Mouse (Mus musculus) CH12.LX (cell line): ENCODE measurements around the gene Gusb. TPM values are rescaled to one million over a fixed set of nuclear protein-coding genes. Genes with fewer than 3 reads are reported as not detected.
"Not testable (repeated sequence)": the region's sequence is repeated elsewhere in the genome, so short reads cannot be mapped to it uniquely, and the experiment has no call there.

Source experiments
- DNase-seq: peaks from one replicate; pipeline ENCODE4 v3.0.0-alpha.2; 2013; ENCODE audit errors: extremely low read depth
- H3K27ac ChIP-seq: 2 replicates; pipeline ENCODE4 v1.5.1; 2012; ENCODE audit warnings: low read depth, mild to moderate bottlenecking, control low read depth, moderate library complexity; ENCODE audit not compliant: insufficient read depth
- H3K27me3 ChIP-seq: replicated peaks from 2 replicates; pipeline ENCODE3; 2012; ENCODE audit warnings: inconsistent platforms
- H3K36me3 ChIP-seq, 2 experiments: replicated peaks in 1 of 2; 2 replicates each; pipeline versions ENCODE3 to v1.6.1; 2012; ENCODE audit warnings: inconsistent platforms in 1 of 2, low read length in 1 of 2, mild to moderate bottlenecking in 1 of 2, mixed read lengths in 1 of 2, moderate library complexity in 1 of 2; ENCODE audit not compliant: control insufficient read depth in 1 of 2, insufficient read depth in 1 of 2
- H3K4me1 ChIP-seq, 2 experiments: 2 replicates each; pipeline ENCODE4 v1.6.1; 2012; ENCODE audit warnings: inconsistent platforms in 1 of 2, moderate library complexity in 1 of 2; ENCODE audit not compliant: insufficient read depth in 2 of 2, control insufficient read depth in 1 of 2
- H3K4me2 ChIP-seq: 2 replicates; pipeline ENCODE4 v1.6.1; 2012; ENCODE audit warnings: low read depth, mild to moderate bottlenecking, control low read depth; ENCODE audit not compliant: poor library complexity, insufficient read depth, severe bottlenecking
- H3K4me3 ChIP-seq, 3 experiments: fragments of 150-350 bp in 1 of 3; sonication (generic) in 1 of 3; replicated peaks in 1 of 3; 2 replicates each; pipeline versions ENCODE3 to v1.5.1; 2011 to 2012; ENCODE audit warnings: low read depth in 2 of 3, low read length in 2 of 3, mild to moderate bottlenecking in 2 of 3, moderate library complexity in 2 of 3, control low read depth in 1 of 3, improper control_type of control experiment in 1 of 3, inconsistent platforms in 1 of 3, mixed read lengths in 1 of 3; ENCODE audit not compliant: poor library complexity in 1 of 3
- H3K79me2 ChIP-seq: replicated peaks from 2 replicates; pipeline ENCODE4 v1.6.1; 2012; ENCODE audit warnings: mild to moderate bottlenecking, moderate library complexity; ENCODE audit not compliant: control insufficient read depth, poor library complexity, insufficient read depth, severe bottlenecking; ENCODE audit errors: extremely low read depth
- H3K9ac ChIP-seq: 2 replicates; pipeline ENCODE4 v1.6.1; 2012; ENCODE audit warnings: low read depth, mild to moderate bottlenecking, control low read depth, moderate library complexity; ENCODE audit not compliant: insufficient read depth
- H3K9me3 ChIP-seq: replicated peaks from 2 replicates; pipeline ENCODE3; 2012; ENCODE audit warnings: low read length, inconsistent platforms, mixed read lengths
- BHLHE40 ChIP-seq: IDR thresholded peaks from 2 replicates; pipeline ENCODE4 v1.6.1; 2011; ENCODE audit warnings: mild to moderate bottlenecking, low read depth, low read length, improper control_type of control experiment
- CHD1 ChIP-seq: IDR thresholded peaks from 2 replicates; pipeline ENCODE4 v1.6.1; 2012; ENCODE audit warnings: low read depth, low read length, improper control_type of control experiment, inconsistent platforms
- CHD2 ChIP-seq: IDR thresholded peaks from 2 replicates; pipeline ENCODE4 v1.6.1; 2011; ENCODE audit warnings: low read length, improper control_type of control experiment
- CTCF ChIP-seq, 2 experiments: IDR thresholded peaks in 1 of 2; conservative IDR thresholded peaks in 1 of 2; 2 replicates each; pipeline ENCODE4 v1.5.1; 2011 to 2012; ENCODE audit warnings: low read depth in 2 of 2, low read length in 2 of 2, improper control_type of control experiment in 1 of 2, inconsistent platforms in 1 of 2, mild to moderate bottlenecking in 1 of 2, moderate library complexity in 1 of 2
- E2F4 ChIP-seq: IDR thresholded peaks from 2 replicates; pipeline ENCODE4 v1.6.1; 2011; ENCODE audit warnings: low read depth, low read length, improper control_type of control experiment; ENCODE audit not compliant: insufficient replicate concordance
- ELF1 ChIP-seq: IDR thresholded peaks from 2 replicates; pipeline ENCODE4 v1.6.1; 2014; ENCODE audit warnings: low read depth, mild to moderate bottlenecking, inconsistent platforms, low read length, improper control_type of control experiment
- EP300 ChIP-seq: IDR thresholded peaks from 2 replicates; pipeline ENCODE4 v1.6.1; 2011; ENCODE audit warnings: low read length, improper control_type of control experiment
- ETS1 ChIP-seq: conservative IDR thresholded peaks from 2 replicates; pipeline ENCODE4 v1.6.1; 2012; ENCODE audit warnings: low read depth, mild to moderate bottlenecking, inconsistent platforms, low read length, improper control_type of control experiment, moderate library complexity
- GABPA ChIP-seq: IDR thresholded peaks from 2 replicates; pipeline ENCODE4 v1.6.1; 2012; ENCODE audit warnings: low read depth, low read length, improper control_type of control experiment, inconsistent platforms; ENCODE audit not compliant: insufficient replicate concordance
- HCFC1 ChIP-seq: IDR thresholded peaks from 2 replicates; pipeline ENCODE4 v1.6.1; 2012; ENCODE audit warnings: low read depth, mild to moderate bottlenecking, inconsistent platforms, low read length, improper control_type of control experiment
- JUN ChIP-seq: IDR thresholded peaks from 2 replicates; pipeline ENCODE4 v1.6.1; 2011; ENCODE audit warnings: low read depth, mild to moderate bottlenecking, low read length, improper control_type of control experiment, moderate library complexity; ENCODE audit not compliant: insufficient read depth
- JUND ChIP-seq: conservative IDR thresholded peaks from 2 replicates; pipeline ENCODE4 v1.6.1; 2011; ENCODE audit warnings: low read depth, low read length, improper control_type of control experiment
- KAT2A ChIP-seq: IDR thresholded peaks from 2 replicates; pipeline ENCODE4 v1.6.1; 2012; ENCODE audit warnings: low read length, improper control_type of control experiment, inconsistent platforms; ENCODE audit not compliant: insufficient replicate concordance
- MAFK ChIP-seq: IDR thresholded peaks from 2 replicates; pipeline ENCODE4 v1.6.1; 2011; ENCODE audit warnings: low read length, improper control_type of control experiment; ENCODE audit not compliant: insufficient replicate concordance
- MAZ ChIP-seq: IDR thresholded peaks from 2 replicates; pipeline ENCODE4 v1.6.1; 2012; ENCODE audit warnings: low read depth, mild to moderate bottlenecking, inconsistent platforms, low read length, improper control_type of control experiment, moderate library complexity
- MYC ChIP-seq: IDR thresholded peaks from 2 replicates; pipeline ENCODE4 v1.6.1; 2011; ENCODE audit warnings: low read depth, mild to moderate bottlenecking, improper control_type of control experiment, low read length
- NRF1 ChIP-seq: IDR thresholded peaks from 2 replicates; pipeline ENCODE4 v1.6.1; 2014; ENCODE audit warnings: low read depth, mild to moderate bottlenecking, inconsistent platforms, low read length, improper control_type of control experiment, moderate library complexity
- PAX5 ChIP-seq: IDR thresholded peaks from 2 replicates; pipeline ENCODE4 v1.6.1; 2012; ENCODE audit warnings: low read length, inconsistent platforms, mixed read lengths
- POLR2AphosphoS2 ChIP-seq: IDR thresholded peaks from 2 replicates; pipeline ENCODE4 v1.6.1; 2011; ENCODE audit warnings: low read depth, low read length, improper control_type of control experiment
- RAD21 ChIP-seq: IDR thresholded peaks from 2 replicates; pipeline ENCODE4 v1.6.1; 2011; ENCODE audit warnings: low read depth, mild to moderate bottlenecking, low read length, improper control_type of control experiment, moderate library complexity
- SIN3A ChIP-seq: IDR thresholded peaks from 2 replicates; pipeline ENCODE4 v1.6.1; 2012; ENCODE audit warnings: low read length, improper control_type of control experiment, inconsistent platforms
- SMC3 ChIP-seq: IDR thresholded peaks from 2 replicates; pipeline ENCODE4 v1.6.1; 2011; ENCODE audit warnings: low read depth, low read length, improper control_type of control experiment
- TBP ChIP-seq: conservative IDR thresholded peaks from 2 replicates; pipeline ENCODE4 v1.6.1; 2011; ENCODE audit warnings: low read depth, low read length, improper control_type of control experiment
- TCF12 ChIP-seq: IDR thresholded peaks from 2 replicates; pipeline ENCODE4 v1.6.1; 2014; ENCODE audit warnings: low read depth, mild to moderate bottlenecking, inconsistent platforms, low read length, improper control_type of control experiment
- UBTF ChIP-seq: IDR thresholded peaks from 2 replicates; pipeline ENCODE4 v1.6.1; 2012; ENCODE audit warnings: low read depth, mild to moderate bottlenecking, inconsistent platforms, low read length, improper control_type of control experiment, moderate library complexity
- USF1 ChIP-seq: IDR thresholded peaks from 2 replicates; pipeline ENCODE4 v1.6.1; 2014; ENCODE audit warnings: low read depth, mild to moderate bottlenecking, inconsistent platforms, low read length, improper control_type of control experiment
- USF2 ChIP-seq: conservative IDR thresholded peaks from 2 replicates; pipeline ENCODE4 v1.6.1; 2011; ENCODE audit warnings: low read depth, low read length, improper control_type of control experiment
- ZC3H11A ChIP-seq: IDR thresholded peaks from 2 replicates; pipeline ENCODE4 v1.6.1; 2012; ENCODE audit warnings: low read depth, mild to moderate bottlenecking, inconsistent platforms, low read length, improper control_type of control experiment
- ZKSCAN1 ChIP-seq: IDR thresholded peaks from 2 replicates; pipeline ENCODE4 v1.6.1; 2012; ENCODE audit warnings: low read depth, inconsistent platforms, low read length, improper control_type of control experiment, borderline replicate concordance
- ZNF384 ChIP-seq: IDR thresholded peaks from 2 replicates; pipeline ENCODE4 v1.6.1; 2012; ENCODE audit warnings: low read depth, low read length, improper control_type of control experiment, inconsistent platforms
- dilution Hi-C: fragments of 300-500 bp; cut with MboI; formaldehyde crosslinking; loops from 2 replicates; pipeline ENCODE4 v1.14.3; 2020; ENCODE audit warnings: low sequenced_read_pairs; ENCODE audit not compliant: extremely low pct_unique_long_range_greater_than_20kb, extremely low pct_ligation_motif_present
- in situ Hi-C: fragments of 300-500 bp; cut with MboI; formaldehyde crosslinking; loops from 3 replicates; pipeline ENCODE4 v1.14.3; 2019; ENCODE audit warnings: low sequenced_read_pairs, low pct_ligation_motif_present, low pct_unique_long_range_greater_than_20kb, mixed read lengths
- polyA plus RNA-seq: library from polyadenylated mRNA; unstranded; fragments of >175 nt; gene quantifications from 2 replicates; pipeline ENCODE4 v1.2.1, GENCODE M21; 2012; ENCODE audit warnings: low read depth; ENCODE audit not compliant: insufficient read length
- total RNA-seq, 2 experiments: library from RNA; depleted of rRNA; stranded (reverse); fragments of 300-350 nt in 1 of 2; fragments of >200 nt in 1 of 2; gene quantifications; 2 replicates each; pipeline ENCODE4 v1.2.3; 2012 to 2014

The Gusb gene
- total and polyA plus RNA-seq, 3 experiments: 73.4 to 210 (median 187) TPM

DNA sequence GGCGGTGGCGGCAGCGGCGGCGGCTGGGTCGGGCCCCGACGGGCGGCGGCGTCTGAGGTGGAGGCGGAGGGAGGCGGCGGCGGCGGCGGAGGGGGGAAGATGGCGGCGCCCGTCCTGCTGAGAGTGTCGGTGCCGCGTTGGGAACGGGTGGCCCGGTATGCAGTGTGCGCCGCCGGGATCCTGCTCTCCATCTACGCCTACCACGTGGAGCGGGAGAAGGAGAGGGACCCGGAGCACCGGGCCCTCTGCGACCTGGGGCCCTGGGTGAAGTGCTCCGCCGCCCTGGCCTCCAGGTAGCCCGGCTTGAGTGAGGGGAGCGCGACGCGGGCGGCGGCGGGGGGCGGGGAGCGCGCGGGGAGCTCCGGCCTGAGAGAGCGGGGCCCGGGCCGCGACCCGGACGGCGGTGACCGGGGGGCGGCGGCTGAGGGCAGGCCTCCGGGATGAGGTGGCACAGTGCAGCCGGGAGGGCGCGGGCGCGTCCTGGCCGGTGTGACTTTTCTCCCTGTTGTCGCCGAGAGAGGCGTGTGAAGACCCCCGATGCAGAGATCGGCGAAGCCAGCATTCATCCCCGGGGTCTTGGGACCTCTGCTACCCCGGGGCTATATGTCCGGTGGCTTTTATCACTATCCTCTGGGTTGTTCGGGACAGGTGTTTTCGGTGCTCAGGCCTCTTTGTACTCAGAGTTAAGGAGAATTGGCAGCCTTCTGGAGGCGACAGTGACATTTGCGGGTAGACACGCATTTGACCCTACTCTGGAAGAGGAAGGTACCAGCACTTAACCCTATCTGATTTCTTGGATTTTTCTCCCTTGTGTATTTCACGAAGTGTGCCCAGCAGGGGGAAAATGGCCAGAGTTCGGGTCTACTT is 60.5 kb downstream of the Gusb start:
- dilution Hi-C loops, in situ Hi-C loops, H3K27me3 ChIP-seq, H3K27ac ChIP-seq, H3K9me3 ChIP-seq: not testable (repeated sequence)
- Histone ChIP-seq H3K4me3 (peak overlapping the region; percentile 86 to 98 (median 88)), H3K4me1 (peaks cover 0 to 19% of the 10 kb centered on the region in 2 experiments; a peak in 2 of 4 replicates), H3K9ac (peak overlapping the region; percentile 90), H3K79me2 (peaks cover 13% of the 10 kb centered on the region), H3K4me2 (peak overlapping the region; percentile 94), H3K36me3 (peaks cover 4 to 16% of the 10 kb centered on the region in 2 experiments)
- peak; percentile 32; the same call in 1 of the 2 replicates for TF ChIP-seq SIN3A
- peak; percentile 34 for DNase-seq

DNA sequence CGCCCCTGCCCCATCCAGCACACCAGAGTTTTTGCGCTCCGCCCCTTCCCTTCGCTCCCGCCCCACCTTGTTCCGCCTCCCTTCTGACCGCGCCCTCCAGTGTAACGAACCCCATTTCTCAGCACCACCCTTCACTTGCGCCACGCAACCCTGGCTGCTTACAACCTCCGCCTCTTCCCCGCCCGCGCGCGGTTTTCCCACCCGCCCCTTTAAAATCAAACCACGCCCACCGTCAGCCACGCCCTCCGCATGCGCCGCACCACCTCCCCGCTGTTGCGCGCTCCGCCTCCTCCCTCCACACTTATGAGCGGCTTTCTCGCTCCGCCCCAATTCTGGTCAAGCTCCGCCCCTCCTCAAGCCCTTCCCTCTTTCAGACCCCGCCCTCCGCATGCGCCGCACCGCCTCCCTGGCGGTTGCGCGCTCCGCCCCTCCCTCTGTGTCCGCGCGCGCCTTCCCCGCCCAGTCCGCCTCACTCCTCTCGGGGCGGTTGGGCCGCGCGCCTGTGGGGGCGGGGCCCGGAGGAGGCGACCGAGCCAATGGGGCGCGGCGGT is 61.3 kb downstream of the Gusb start, which contains the start of gene Vkorc1l1:
Vkorc1l1 (plus strand) TSS at position 476 of the 551 bp plus-strand sequence.
- Histone ChIP-seq H3K4me2 (peak within 1 kb of the TSS; percentile 97), H3K79me2 (peaks cover 13% of the 10 kb centered on the region), H3K4me1 (peaks cover 0 to 15% of the 10 kb centered on the region in 2 experiments; a peak in 2 of 4 replicates), H3K9ac (peak within 1 kb of the TSS; percentile 90), H3K27ac (no peak within 1 kb of the TSS), H3K4me3 (peak within 1 kb of the TSS; percentile 86 to 98 (median 88)), H3K9me3 (no peaks in the 10 kb centered on the region), H3K36me3 (peaks cover 4 to 12% of the 10 kb centered on the region in 2 experiments), H3K27me3 (no peaks in the 10 kb centered on the region)
- in situ Hi-C loops (no loop called here), dilution Hi-C loops (no loop called here)
- peak; percentile 97 for DNase-seq
- TF ChIP-seq ETS1: no peak
- no peak for TF ChIP-seq CHD1
- no peak for TF ChIP-seq KAT2A
- no peak for TF ChIP-seq CTCF (conservative IDR thresholded peaks at IDR 0.05 in 1 of 2, IDR thresholded peaks at IDR 0.05 in 1 of 2; ENCODE audit: low read depth in 2 of 2, low read length in 2 of 2)
- TF ChIP-seq CHD2: no peak
- peak; percentile 86 for TF ChIP-seq MAZ
- TF ChIP-seq GABPA: no peak
- no peak for TF ChIP-seq SIN3A
- no peak for TF ChIP-seq USF1
- no peak for TF ChIP-seq TCF12
- TF ChIP-seq SMC3: no peak
- no peak for TF ChIP-seq JUN
- TF ChIP-seq MYC: no peak
- no peak for TF ChIP-seq MAFK
- no peak for TF ChIP-seq PAX5
- TF ChIP-seq E2F4: no peak
- peak; percentile 40; the same call in 1 of the 2 replicates for TF ChIP-seq ELF1
- no peak for TF ChIP-seq JUND
- no peak for TF ChIP-seq EP300
- peak; percentile 32; the same call in 1 of the 2 replicates for TF ChIP-seq HCFC1
- TF ChIP-seq TBP: peak; percentile 81
- TF ChIP-seq ZC3H11A: no peak
- TF ChIP-seq ZKSCAN1: no peak
- no peak for TF ChIP-seq ZNF384
- peak; percentile 92 for TF ChIP-seq NRF1
- TF ChIP-seq UBTF: no peak
- TF ChIP-seq BHLHE40: no peak
- no peak for TF ChIP-seq USF2
- TF ChIP-seq POLR2AphosphoS2: no peak
- TF ChIP-seq RAD21: no peak
